Mouse (Mus musculus): ENCODE measurements around the gene Zfp850. TPM values are rescaled to one million over a fixed set of nuclear protein-coding genes. Genes with fewer than 3 reads are reported as not detected.
A peak's percentile ranks its signal among the peaks of the same experiment; 100 is the strongest.
"Not testable (repeated sequence)": the region's sequence is repeated elsewhere in the genome, so short reads cannot be mapped to it uniquely, and the experiment has no call there.

The Zfp850 gene
- total RNA-seq (2021), result 1 to 10 TPM; 5.6 to 5.9 TPM
- long read RNA-seq, partial matches to known transcripts, result 0 of 9 reads
- long read RNA-seq, other reads (novel, unspliced or antisense), result 8 of 9 reads

DNA sequence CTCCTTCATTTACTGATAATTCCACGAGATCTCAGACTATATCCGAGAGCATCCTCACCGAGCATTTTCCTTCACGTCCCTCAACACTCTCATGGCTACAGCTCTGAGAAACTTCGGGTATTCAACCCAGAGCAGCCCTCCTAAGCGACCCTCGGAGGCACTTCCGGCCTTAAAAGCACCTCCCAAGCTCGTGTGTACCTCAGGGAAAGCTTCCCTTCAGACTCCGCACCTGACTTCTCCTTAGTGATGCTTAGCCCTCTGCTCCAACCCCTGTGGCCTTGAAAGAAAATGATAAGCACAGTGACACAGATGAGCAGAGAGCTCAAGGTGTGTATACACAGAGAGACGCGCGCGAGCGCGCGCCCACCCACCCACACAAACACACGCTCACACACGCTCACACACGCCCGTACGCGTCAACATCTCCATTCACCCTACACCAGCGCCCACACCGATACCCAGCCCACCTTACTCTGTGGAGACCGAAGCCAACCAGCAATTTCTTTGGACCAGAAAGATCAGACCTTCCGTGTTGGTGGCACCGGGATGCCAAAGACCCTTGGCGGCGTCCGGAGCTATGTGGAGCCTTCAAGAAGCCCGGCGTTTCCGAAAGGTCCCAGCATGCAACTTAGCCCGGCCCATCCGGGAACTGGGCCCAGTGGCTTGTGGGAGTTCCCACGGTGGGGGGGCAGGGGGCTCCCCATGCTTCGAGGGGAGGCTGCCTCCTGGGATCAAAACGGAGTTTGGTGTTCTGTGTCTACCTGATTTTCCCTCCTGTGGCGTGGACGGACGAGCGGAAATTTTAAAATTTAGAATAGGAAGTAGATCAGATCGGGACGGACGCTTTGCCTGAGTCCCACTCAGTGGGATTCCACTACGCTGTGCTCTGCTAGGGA is at the start of gene Zfp850:
TSS of gene Zfp850 (minus strand) at position 567 of the 896 bp plus-strand sequence.
- DNase-seq (ENCODE audit: low spot score in 2 of 2), result peak; percentile 78 to 84

GRCm38 (mm10) chr7:28059972-28060371 is 46.1 kb upstream of the Zfp850 start:
- DNase-seq (ENCODE audit: low spot score in 2 of 2), result no peak

GRCm38 (mm10) chr7:28053046-28053930 is 39.4 kb upstream of the Zfp850 start:
- DNase-seq (ENCODE audit: low spot score in 2 of 2), result no peak

DNA sequence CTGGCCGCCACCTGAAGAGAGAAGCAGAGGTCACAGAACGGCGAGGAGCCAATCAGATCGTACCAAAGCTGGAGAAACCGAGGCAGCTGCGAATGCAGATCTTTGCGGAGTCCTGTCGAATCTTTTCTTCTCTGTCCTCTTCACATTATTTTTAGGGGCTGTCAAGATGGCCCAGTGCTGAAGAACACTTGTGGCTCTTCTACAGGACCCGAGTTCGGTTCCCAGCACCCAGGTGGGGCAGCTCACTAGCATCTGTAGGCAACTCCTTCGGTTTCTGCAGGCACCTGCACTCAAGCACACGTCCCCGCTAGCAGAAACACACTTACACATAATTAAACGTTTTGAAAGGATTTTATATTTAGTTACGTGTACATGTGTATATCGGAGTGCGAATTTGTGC is 36.7 kb upstream of the Zfp850 start:
- no peak for DNase-seq (ENCODE audit: low spot score in 2 of 2)

- peak; percentile 98 to 99 for DNase-seq (ENCODE audit: low spot score in 2 of 2)
These were observed 35.8 kb upstream of the Zfp850 start, which contains the start of gene Psmc4 for GRCm38 (mm10) chr7:28049476-28050409. Gene Psmc4, minus strand, starts transcription at chr7:28050101.

GRCm38 (mm10) chr7:28044524-28044923 is 30.6 kb upstream of the Zfp850 start:
- DNase-seq (ENCODE audit: low spot score in 2 of 2), result no peak

- DNase-seq (ENCODE audit: low spot score in 2 of 2), result no peak
These were observed 513 bp upstream of the Zfp850 start for GRCm38 (mm10) chr7:28014445-28014810.

GRCm38 (mm10) chr7:28010271-28010670 is 3.6 kb downstream of the Zfp850 start:
- peak in 1 of 2 experiments; percentile 16 for DNase-seq (ENCODE audit: low spot score in 2 of 2)

- no peak for DNase-seq (ENCODE audit: low spot score in 2 of 2)
These were observed 31.7 kb downstream of the Zfp850 start for GRCm38 (mm10) chr7:27982197-27982596.

- DNase-seq (ENCODE audit: low spot score in 2 of 2), result peak; percentile 65 to 76
These were observed 35.0 kb downstream of the Zfp850 start, which contains the start of gene Zfp780b for GRCm38 (mm10) chr7:27978683-27979528. Gene Zfp780b, minus strand, starts transcription at chr7:27979171.

DNA sequence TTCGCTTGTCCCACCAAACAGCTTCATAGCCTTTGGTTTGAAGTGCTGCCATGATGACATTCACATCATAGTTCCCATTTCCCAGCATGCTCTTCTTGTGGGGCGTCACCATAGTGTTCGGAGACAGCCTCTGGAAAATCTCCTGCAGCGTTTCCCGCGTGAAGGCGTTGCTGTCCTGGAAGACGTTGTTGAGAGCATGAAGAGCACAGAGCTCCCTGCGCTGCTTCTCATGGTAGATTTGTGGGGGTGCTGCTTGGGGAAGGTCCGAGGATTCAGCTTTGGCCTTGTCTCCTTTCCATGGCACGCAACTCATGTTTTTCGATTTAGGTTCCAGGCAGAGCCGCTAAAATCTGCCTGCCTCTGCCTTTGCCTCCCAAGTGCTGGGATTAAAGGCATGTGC is 64.5 kb downstream of the Zfp850 start:
- DNase-seq (ENCODE audit: low spot score in 2 of 2), result not testable (repeated sequence)

GRCm38 (mm10) chr7:27941869-27942268 is 72.0 kb downstream of the Zfp850 start:
- peak; percentile 12 to 18 for DNase-seq (ENCODE audit: low spot score in 2 of 2)

Other genes starting within 250 kb of the Zfp850 start
- 1 to 10 TPM; 6.2 to 7.6 TPM for gene Zfp626, start 206.9 kb downstream of the Zfp850 start, total RNA-seq (2021)
- 1 to 10 TPM; 4.4 to 4.5 TPM for gene Zfp59, start 175.5 kb downstream of the Zfp850 start, total RNA-seq (2021)
- gene Zfp607a, start 156.6 kb downstream of the Zfp850 start, total RNA-seq (2021), result 1 to 10 TPM; 2.4 to 4.0 TPM
- 10 to 100 TPM; 12.3 to 18.2 TPM for gene Zfp974, start 84.7 kb downstream of the Zfp850 start, total RNA-seq (2021)
- 10 to 100 TPM; 23.3 to 23.5 TPM for gene Zfp780b, start 34.9 kb downstream of the Zfp850 start, total RNA-seq (2021)
- gene Psmc4, start 36.0 kb upstream of the Zfp850 start, total RNA-seq (2021), result 100 to 1,000 TPM; 130 to 137 TPM
- gene Fcgbp, start 57.1 kb upstream of the Zfp850 start, total RNA-seq (2021), result 1 to 10 TPM in 1 of 2 experiments, under 1 TPM in 1; 0.89 to 1.7 TPM
- under 1 TPM; 0.04 to 0.09 TPM for gene 9530053A07Rik, start 115.4 kb upstream of the Zfp850 start, total RNA-seq (2021)
- 10 to 100 TPM; 69.3 to 77.2 TPM for gene Fbl, start 155.6 kb upstream of the Zfp850 start, total RNA-seq (2021)
- gene Dyrk1b, start 165.4 kb upstream of the Zfp850 start, total RNA-seq (2021), result 10 to 100 TPM; 31.6 to 35.6 TPM

Measured in layer of hippocampus, postnatal 10 days (tissue).